Mouse (Mus musculus) megakaryocyte, embryonic 14.5 days (primary cell): Measurements from ENCODE around the gene Fndc9.

Experiments
- FLI1 ChIP-seq: IDR thresholded peaks from 2 replicates; pipeline ENCODE4 v1.6.1; 2012; ENCODE audit warnings: low read length, inconsistent platforms, mixed read lengths
- GATA1 ChIP-seq: IDR thresholded peaks from 3 replicates; pipeline ENCODE4 v1.6.1; 2012; ENCODE audit warnings: mixed read lengths, low read length, inconsistent platforms, borderline replicate concordance

- TF ChIP-seq GATA1 (no peak), FLI1 (no peak)
These were observed 16.0 kb upstream of the Fndc9 start for GRCm38 (mm10) chr11:46219380-46219779.
